Mouse (Mus musculus) liver, adult 2 months (tissue): ENCODE data around the gene Tgif2lx1.
"Not testable (repeated sequence)": the region's sequence is repeated elsewhere in the genome, so short reads cannot be mapped to it uniquely, and the experiment has no call there.

ENCODE experiments used
- CTCF ChIP-seq: fragments of 200-500 bp; IDR thresholded peaks from 2 replicates; pipeline ENCODE4 v1.5.1; 2011; ENCODE audit warnings: low read depth, low read length, control low read depth
- POLR2A ChIP-seq: fragments of 200-500 bp; IDR thresholded peaks from 2 replicates; pipeline ENCODE4 v1.6.1; 2011; ENCODE audit warnings: low read length, control low read depth; ENCODE audit not compliant: insufficient read depth; ENCODE audit errors: extremely low read depth

DNA sequence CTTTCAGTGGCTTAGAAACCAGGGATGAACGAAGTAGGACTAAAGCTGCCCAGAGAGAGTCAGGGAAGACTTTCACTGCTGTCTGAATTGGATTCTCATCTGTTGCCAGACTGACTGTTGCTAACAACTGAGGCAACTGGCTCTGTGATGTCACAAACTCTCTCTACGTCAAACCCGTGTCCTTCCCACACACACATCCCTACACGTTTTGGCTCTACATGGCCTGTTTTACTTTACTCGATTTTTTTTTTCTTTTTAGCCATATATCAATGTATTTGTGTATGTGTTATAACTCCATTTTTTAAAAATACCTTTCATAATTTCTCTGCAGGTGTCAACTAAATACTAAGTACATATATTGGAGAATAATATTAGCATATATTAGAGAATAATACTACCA lies at the start of gene Tgif2lx1:
- TF ChIP-seq CTCF, POLR2A: not testable (repeated sequence)
